8 mouse cellular contexts compared by ENCODE assay signal in genomic region chr19:5459896-5460295, GRCm38 (mm10). TPM values are rescaled to one million over a fixed set of nuclear protein-coding genes. Genes with fewer than 3 reads are reported as not detected.
DNase-seq lines count a peak whose midpoint lies in the region; ATAC-seq and TF ChIP-seq lines count a peak whose summit lies in the region.

No protein-coding gene starts in this region.

- peak overlapping the region; percentile 80 for H3K4me2 ChIP-seq in kidney, embryonic 15.5 days
- peak overlapping the region; percentile 79 for H3K4me2 ChIP-seq in hindbrain, postnatal 0 days (ENCODE audit: low read depth, low read length)
- H3K4me2 ChIP-seq in midbrain, postnatal 0 days (ENCODE audit: low read depth, low read length, poor library complexity, severe bottlenecking), result peak overlapping the region; percentile 94

- no peak for TF ChIP-seq CTCF in cortical plate, adult 2 months (IDR thresholded peaks at IDR 0.05; ENCODE audit: extremely low read depth, insufficient read depth, low read length)
- TF ChIP-seq CTCF in hindbrain, postnatal 0 days (IDR thresholded peaks at IDR 0.05; ENCODE audit: low read depth), result no peak
- no peak for TF ChIP-seq CTCF in midbrain, postnatal 0 days (IDR thresholded peaks at IDR 0.05)

- TF ChIP-seq POLR2A in cortical plate, adult 2 months (IDR thresholded peaks at IDR 0.05; ENCODE audit: extremely low read depth, insufficient read depth, low read length), result no peak

- H3K27me3 ChIP-seq in kidney, embryonic 15.5 days, result 0 out of 2 replicates have a peak, but pooled peaks cover 2% of the 10 kb centered on the region
- H3K27me3 ChIP-seq in hindbrain, postnatal 0 days (ENCODE audit: insufficient read depth, low read length), result no peaks in the 10 kb centered on the region
- H3K27me3 ChIP-seq in midbrain, postnatal 0 days (ENCODE audit: insufficient read depth, low read length), result no peaks in the 10 kb centered on the region

- 27% methylated on average over 3 of the region's 3 CpGs for WGBS in kidney, embryonic 15.5 days
- 22% methylated on average over 3 of the region's 3 CpGs for WGBS in hindbrain, postnatal 0 days
- 30% methylated on average over 3 of the region's 3 CpGs for WGBS in midbrain, postnatal 0 days

- no peak for ATAC-seq in kidney, embryonic 15.5 days (replicated peaks; ENCODE audit: low FRiP score)
- ATAC-seq in hindbrain, postnatal 0 days, result no peak
- ATAC-seq in midbrain, postnatal 0 days (ENCODE audit: low FRiP score), result no peak

- H3K4me1 ChIP-seq in kidney, embryonic 15.5 days, result peaks cover 58% of the 10 kb centered on the region
- H3K4me1 ChIP-seq in cortical plate, adult 2 months (ENCODE audit: control insufficient read depth, insufficient read depth, low read length), result peaks cover 6% of the 10 kb centered on the region
- H3K4me1 ChIP-seq in hindbrain, postnatal 0 days (ENCODE audit: insufficient read depth, low read length), result peaks cover 25% of the 10 kb centered on the region
- peaks cover 18% of the 10 kb centered on the region for H3K4me1 ChIP-seq in midbrain, postnatal 0 days (ENCODE audit: insufficient read depth, low read length)

- H3K36me3 ChIP-seq in kidney, embryonic 15.5 days, result peaks cover 32% of the 10 kb centered on the region
- H3K36me3 ChIP-seq in hindbrain, postnatal 0 days (ENCODE audit: insufficient read depth, low read length), result peaks cover 12% of the 10 kb centered on the region; the same call in 1 of the 2 replicates
- peaks cover 12% of the 10 kb centered on the region for H3K36me3 ChIP-seq in midbrain, postnatal 0 days (ENCODE audit: insufficient read depth, low read length)

- H3K9me3 ChIP-seq in kidney, embryonic 15.5 days (replicated peaks), result no peaks in the 10 kb centered on the region
- H3K9me3 ChIP-seq in hindbrain, postnatal 0 days (ENCODE audit: low read length), result no peaks in the 10 kb centered on the region
- no peaks in the 10 kb centered on the region for H3K9me3 ChIP-seq in midbrain, postnatal 0 days (ENCODE audit: low read length)

- H3K9ac ChIP-seq in kidney, embryonic 15.5 days, result peak overlapping the region; percentile 70
- peak overlapping the region; percentile 73 for H3K9ac ChIP-seq in hindbrain, postnatal 0 days (replicated peaks; ENCODE audit: low read length)
- H3K9ac ChIP-seq in midbrain, postnatal 0 days (replicated peaks; ENCODE audit: low read length, poor library complexity, severe bottlenecking), result peak overlapping the region; percentile 77

- peak overlapping the region; percentile 71; the same call in 1 of the 2 replicates for H3K27ac ChIP-seq in kidney, embryonic 15.5 days
- H3K27ac ChIP-seq in cortical plate, adult 2 months (ENCODE audit: insufficient read depth, low read length), result peak overlapping the region; percentile 77
- H3K27ac ChIP-seq in hindbrain, postnatal 0 days, result peak overlapping the region; percentile 65; the same call in 1 of the 2 replicates
- H3K27ac ChIP-seq in midbrain, postnatal 0 days (ENCODE audit: low read depth, low read length), result peak overlapping the region; percentile 76

- no peak for DNase-seq in kidney, postnatal 4 days
- DNase-seq in hindbrain, postnatal 0 days (ENCODE audit: low spot score), result no peak
- no peak for DNase-seq in midbrain, postnatal 0 days (ENCODE audit: low spot score)
- no peak for DNase-seq in cerebellum, adult 11 months
- DNase-seq in kidney, postnatal 14 days, result no peak
- no peak for DNase-seq in adrenal gland, adult (ENCODE audit: inconsistent age in 2 of 2, low spot score in 1 of 2)

- H3K4me3 ChIP-seq in kidney, embryonic 15.5 days (replicated peaks), result peak overlapping the region; percentile 69
- H3K4me3 ChIP-seq in cortical plate, adult 2 months (ENCODE audit: insufficient read depth, low read length), result peak overlapping the region; percentile 80; the same call in 1 of the 2 replicates
- peak overlapping the region; percentile 62 for H3K4me3 ChIP-seq in hindbrain, postnatal 0 days (ENCODE audit: low read length)
- peak overlapping the region; percentile 74 for H3K4me3 ChIP-seq in midbrain, postnatal 0 days (ENCODE audit: low read depth, low read length)

RNA-seq across cellular contexts. Expression of gene Fibp, which starts 0.5 kb away (rescaled TPM):
- 119 and 128 TPM in 2 replicates for polyA plus RNA-seq in kidney, embryonic 15.5 days (2015; fragmentation: Nextera tagmentation; extraction: Ambion mirVana)
- polyA plus RNA-seq in cortical plate, adult 2 months (2012; rRNA removed), result 129 and 131 TPM in 2 replicates
- 76.1 and 103 TPM in 2 replicates for total RNA-seq in hindbrain, postnatal 0 days (2014; rRNA removed)
- polyA plus RNA-seq in hindbrain, postnatal 0 days (2015; fragmentation: Nextera tagmentation; extraction: Ambion mirVana), result 172 and 179 TPM in 2 replicates
- 91.4 and 122 TPM in 2 replicates for total RNA-seq in midbrain, postnatal 0 days (2014; rRNA removed)
- polyA plus RNA-seq in midbrain, postnatal 0 days (2015; fragmentation: Nextera tagmentation; extraction: Ambion mirVana), result 174 and 191 TPM in 2 replicates

RNA-seq across cellular contexts. Expression of gene Ccdc85b, which starts 2.2 kb away (rescaled TPM):
- 10.1 and 11.3 TPM in 2 replicates for polyA plus RNA-seq in kidney, embryonic 15.5 days (2015; fragmentation: Nextera tagmentation; extraction: Ambion mirVana)
- 23.8 and 24.5 TPM in 2 replicates for polyA plus RNA-seq in cortical plate, adult 2 months (2012; rRNA removed)
- 17.4 and 18.5 TPM in 2 replicates for total RNA-seq in hindbrain, postnatal 0 days (2014; rRNA removed)
- polyA plus RNA-seq in hindbrain, postnatal 0 days (2015; fragmentation: Nextera tagmentation; extraction: Ambion mirVana), result 16.0 and 16.1 TPM in 2 replicates
- 14.3 and 19.4 TPM in 2 replicates for total RNA-seq in midbrain, postnatal 0 days (2014; rRNA removed)
- 15.4 and 15.6 TPM in 2 replicates for polyA plus RNA-seq in midbrain, postnatal 0 days (2015; fragmentation: Nextera tagmentation; extraction: Ambion mirVana)

RNA-seq across cellular contexts. Expression of gene Ctsw, which starts 8.4 kb away (rescaled TPM):
- polyA plus RNA-seq in kidney, embryonic 15.5 days (2015; fragmentation: Nextera tagmentation; extraction: Ambion mirVana), result 1.1 and 1.5 TPM in 2 replicates
- 0.27 and 0.53 TPM in 2 replicates for polyA plus RNA-seq in cortical plate, adult 2 months (2012; rRNA removed)
- total RNA-seq in hindbrain, postnatal 0 days (2014; rRNA removed), result 1.2 and 4.5 TPM in 2 replicates
- 1.6 and 2.0 TPM in 2 replicates for polyA plus RNA-seq in hindbrain, postnatal 0 days (2015; fragmentation: Nextera tagmentation; extraction: Ambion mirVana)
- 0.33 and 0.94 TPM in 2 replicates for total RNA-seq in midbrain, postnatal 0 days (2014; rRNA removed)
- 1.5 and 1.9 TPM in 2 replicates for polyA plus RNA-seq in midbrain, postnatal 0 days (2015; fragmentation: Nextera tagmentation; extraction: Ambion mirVana)

RNA-seq across cellular contexts. Expression of gene Fosl1, which starts 12.5 kb away (rescaled TPM):
- polyA plus RNA-seq in kidney, embryonic 15.5 days (2015; fragmentation: Nextera tagmentation; extraction: Ambion mirVana), result 0.39 TPM in 1 of 2 replicates, not detected in the other
- 0.21 TPM in 1 of 2 replicates, not detected in the other for polyA plus RNA-seq in cortical plate, adult 2 months (2012; rRNA removed)
- total RNA-seq in hindbrain, postnatal 0 days (2014; rRNA removed), result not detected in 2 replicates
- polyA plus RNA-seq in hindbrain, postnatal 0 days (2015; fragmentation: Nextera tagmentation; extraction: Ambion mirVana), result not detected in 2 replicates
- 0.11 TPM in 1 of 2 replicates, not detected in the other for total RNA-seq in midbrain, postnatal 0 days (2014; rRNA removed)
- not detected in 2 replicates for polyA plus RNA-seq in midbrain, postnatal 0 days (2015; fragmentation: Nextera tagmentation; extraction: Ambion mirVana)

RNA-seq across cellular contexts. Expression of gene Efemp2, which starts 13.9 kb away (rescaled TPM):
- polyA plus RNA-seq in kidney, embryonic 15.5 days (2015; fragmentation: Nextera tagmentation; extraction: Ambion mirVana), result 156 and 179 TPM in 2 replicates
- 24.5 and 27.1 TPM in 2 replicates for polyA plus RNA-seq in cortical plate, adult 2 months (2012; rRNA removed)
- total RNA-seq in hindbrain, postnatal 0 days (2014; rRNA removed), result 46.3 and 49.3 TPM in 2 replicates
- polyA plus RNA-seq in hindbrain, postnatal 0 days (2015; fragmentation: Nextera tagmentation; extraction: Ambion mirVana), result 36.5 and 41.7 TPM in 2 replicates
- total RNA-seq in midbrain, postnatal 0 days (2014; rRNA removed), result 32.9 and 33.7 TPM in 2 replicates
- polyA plus RNA-seq in midbrain, postnatal 0 days (2015; fragmentation: Nextera tagmentation; extraction: Ambion mirVana), result 35.2 and 36.1 TPM in 2 replicates
